Mouse (Mus musculus): ENCODE results near the gene Inpp5f.

- TF ChIP-seq TAL1 (IDR thresholded peaks at IDR 0.05; ENCODE audit: low read length): no peak
- no peak for TF ChIP-seq GATA1 (IDR thresholded peaks at IDR 0.05; ENCODE audit: low read length)
These were observed 78.2 kb downstream of the Inpp5f start for GRCm38 (mm10) chr7:128689347-128689746.

Data from erythroblast, embryonic 14.5 days (primary cell).